Mouse (Mus musculus) E14TG2a.4 (cell line): ENCODE measurements around the gene Myh6.

Experiments used
- CTCF ChIP-seq: conservative IDR thresholded peaks from 2 replicates; pipeline ENCODE4 v1.5.1; 2014; ENCODE audit warnings: low read length
- NANOG ChIP-seq: IDR thresholded peaks from 2 replicates; pipeline ENCODE4 v1.6.1; 2014; ENCODE audit warnings: borderline replicate concordance, low read length, mixed read lengths
- POU5F1 ChIP-seq: IDR thresholded peaks from 2 replicates; pipeline ENCODE4 v1.6.1; 2014; ENCODE audit warnings: low read length, borderline replicate concordance

- TF ChIP-seq CTCF (no peak), NANOG (no peak), POU5F1 (no peak)
Measured at GRCm38 (mm10) chr14:55001938-55002686, 35.4 kb upstream of the Myh6 start.
